Comparison of ENCODE assay signal across 12 mouse cellular contexts in the genomic region with DNA sequence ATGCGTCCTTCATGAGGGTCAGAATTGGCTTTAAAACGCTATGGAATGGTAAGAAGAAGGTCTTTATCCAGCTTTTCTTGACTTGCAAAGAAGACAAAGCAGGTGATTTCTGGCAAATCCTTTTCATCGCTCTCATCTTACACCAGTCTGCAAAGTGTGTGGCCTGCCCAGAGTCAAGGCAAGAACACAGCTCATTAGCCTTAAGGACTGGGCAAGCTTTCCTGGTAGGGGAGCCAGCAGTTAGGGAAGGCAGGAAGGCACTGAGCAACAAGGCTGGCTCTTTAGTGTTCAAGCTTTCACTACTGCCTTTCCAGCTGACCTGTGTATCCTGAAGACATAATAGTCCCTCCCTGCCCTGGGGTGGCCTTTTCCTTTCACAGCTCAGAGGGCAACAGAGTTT.
DNase-seq lines count a peak whose midpoint lies in the region; ATAC-seq and TF ChIP-seq lines count a peak whose summit lies in the region.
"Had no signal": no experiment of that assay in that cellular context is flagged by ENCODE, and none has a peak within 500 bp of the region (broad histone marks: within the 10 kb centered on the region; RNA-seq: fewer than 3 reads in every experiment).

No protein-coding gene starts in this region.

- H3K4me3 ChIP-seq in gastrocnemius, adult 2 months: no peak overlapping the region
- no peak overlapping the region for H3K4me3 ChIP-seq in midbrain, embryonic 13.5 days (replicated peaks)

- peak; percentile 85 for ATAC-seq in midbrain, embryonic 13.5 days

- no peaks in the 10 kb centered on the region for H3K27me3 ChIP-seq in midbrain, embryonic 13.5 days

- H3K9ac ChIP-seq in midbrain, embryonic 13.5 days (replicated peaks): no peak overlapping the region

- H3K36me3 ChIP-seq in midbrain, embryonic 13.5 days: no peaks in the 10 kb centered on the region

- WGBS in midbrain, embryonic 13.5 days: 37% methylated on average over 3 of the region's 3 CpGs

- peak; percentile 17 for DNase-seq in gastrocnemius, adult 2 months
- no peak for DNase-seq in gastrocnemius, postnatal 14 days
- DNase-seq in brain, embryonic 18.5 days (ENCODE audit: low read depth, low spot score): peak; percentile 18
- peak; percentile 27 for DNase-seq in forelimb bud, embryonic 11.5 days (ENCODE audit: low read depth, low spot score)
- DNase-seq in spleen, adult 12 weeks (ENCODE audit: low spot score): no peak
- DNase-seq in layer of hippocampus, adult 18-20 months (ENCODE audit: low spot score in 2 of 2): no peak
- DNase-seq in kidney, postnatal 36 days: no peak
- DNase-seq: heart, postnatal 4 days; thymus, postnatal 4 days had no signal

- no peak for TF ChIP-seq CTCF in gastrocnemius, adult 2 months (IDR thresholded peaks at IDR 0.05)

- intact Hi-C loops in gastrocnemius, adult 2 months (cut with DNase I): no loop called here
- intact Hi-C loops in gastrocnemius, postnatal 14 days (cut with DNase I; ENCODE audit: low total_unique reads): no loop called here

- peaks cover 14% of the 10 kb centered on the region for H3K4me1 ChIP-seq in midbrain, embryonic 13.5 days (replicated peaks)

- H3K27ac ChIP-seq in gastrocnemius, adult 2 months: no peak overlapping the region
- peak overlapping the region; percentile 59; the same call in 1 of the 2 replicates for H3K27ac ChIP-seq in midbrain, embryonic 13.5 days
- H3K27ac ChIP-seq: kidney, postnatal 0 days had no signal

- no peak overlapping the region for H3K4me2 ChIP-seq in midbrain, embryonic 13.5 days (replicated peaks)
- H3K4me2 ChIP-seq: liver, embryonic 11.5 days had no signal

- no peaks in the 10 kb centered on the region for H3K9me3 ChIP-seq in midbrain, embryonic 13.5 days

Comparison
In these comparisons a context has a peak if more than half of its experiments do, and no peak if none do; other contexts are left out.
1. DNase-seq: peak in gastrocnemius, adult 2 months (single experiment), brain, embryonic 18.5 days (single experiment) and forelimb bud, embryonic 11.5 days (single experiment); none in gastrocnemius, postnatal 14 days (single experiment), spleen, adult 12 weeks (single experiment), layer of hippocampus, adult 18-20 months (0 of 2) and kidney, postnatal 36 days (0 of 2).